Mouse (Mus musculus): Measurements from ENCODE around the gene Sult6b2.

GRCm38 (mm10) chr6:142831706-142832105 lies 27.4 kb upstream of the Sult6b2 start:
- TF ChIP-seq CTCF (IDR thresholded peaks at IDR 0.05; ENCODE audit: low read depth) (no peak), EP300 (IDR thresholded peaks at IDR 0.05; ENCODE audit: low read depth) (no peak)
